Mouse (Mus musculus): ENCODE data around the gene Cycs. TPM values are rescaled to one million over a fixed set of nuclear protein-coding genes. Genes with fewer than 3 reads are reported as not detected.

Cycs gene
- total and polyA plus RNA-seq, 3 experiments: 9.9 to 81.3 (median 68.3) TPM

DNA sequence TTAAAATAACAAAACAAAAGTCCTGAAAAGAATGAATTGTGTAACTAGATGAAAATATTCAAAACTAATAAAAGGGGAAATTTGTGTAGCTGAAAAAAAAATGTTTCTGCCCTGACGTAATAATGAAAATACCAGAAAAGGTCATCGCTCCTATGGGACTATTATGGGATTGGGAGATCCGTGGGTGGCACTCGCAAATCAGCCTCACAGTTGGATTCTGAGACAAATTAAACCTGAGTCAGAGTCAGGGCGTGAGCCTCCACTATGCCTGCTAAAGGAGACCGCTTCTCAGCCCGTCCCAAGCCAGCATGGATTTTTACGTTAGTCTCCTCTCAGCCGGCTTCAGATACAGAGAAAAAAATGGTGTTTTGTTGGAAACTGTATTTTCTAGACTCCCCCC, 38.9 kb downstream of the Cycs start:
- Histone ChIP-seq H3K9me3 (replicated peaks) (no peaks in the 10 kb centered on the region), H3K4me1 (ENCODE audit: insufficient read depth, low read depth, low read length) (no peaks in the 10 kb centered on the region), H3K27me3 (ENCODE audit: insufficient read depth, low read length) (peaks cover 21% of the 10 kb centered on the region), H3K36me3 (replicated peaks) (no peaks in the 10 kb centered on the region), H3K4me3 (ENCODE audit: low read depth, low read length) (no peak overlapping the region)
- DNase-seq (ENCODE audit: low spot score): no peak
- TF ChIP-seq GATA1 (IDR thresholded peaks at IDR 0.05; ENCODE audit: borderline replicate concordance, low read length) (no peak), POLR2AphosphoS5 (IDR thresholded peaks at IDR 0.05; ENCODE audit: insufficient replicate concordance, low read depth, low read length) (no peak), TAL1 (conservative IDR thresholded peaks at IDR 0.05; ENCODE audit: low read depth, low read length) (no peak), GATA2 (IDR thresholded peaks at IDR 0.05; ENCODE audit: borderline replicate concordance, low read depth, low read length) (no peak), CTCF (IDR thresholded peaks at IDR 0.05; ENCODE audit: low read depth, low read length) (no peak)
- ATAC-seq (ENCODE audit: extremely low read depth, insufficient number of reproducible peaks, low FRiP score, poor library complexity, severe bottlenecking): no peak

DNA sequence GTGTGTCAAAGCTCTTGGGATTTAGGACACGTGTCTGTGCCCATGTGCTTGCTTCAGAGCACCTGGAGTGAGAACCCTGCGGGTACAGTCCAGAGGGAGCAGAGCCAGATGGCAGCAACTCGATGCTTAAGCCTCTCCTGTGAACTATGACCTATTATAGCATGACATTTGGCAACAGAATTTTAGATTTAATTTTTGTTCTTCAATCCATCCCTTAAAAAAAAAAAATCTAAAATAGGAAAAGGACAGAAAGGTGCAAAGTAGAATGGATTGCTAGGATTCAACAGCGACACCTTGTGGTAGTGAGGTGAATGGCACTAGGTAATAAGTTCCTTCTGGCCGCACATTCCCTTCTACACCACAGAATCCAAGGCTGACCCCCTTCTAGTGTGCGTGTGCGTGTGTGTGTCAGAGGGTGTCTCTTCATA, 39.7 kb downstream of the Cycs start:
- no peaks in the 10 kb centered on the region for H3K9me3 ChIP-seq (replicated peaks)
- H3K4me3 ChIP-seq (ENCODE audit: low read depth, low read length): no peak overlapping the region
- peaks cover 21% of the 10 kb centered on the region for H3K27me3 ChIP-seq (ENCODE audit: insufficient read depth, low read length)
- H3K4me1 ChIP-seq (ENCODE audit: insufficient read depth, low read depth, low read length): no peaks in the 10 kb centered on the region
- DNase-seq (ENCODE audit: low spot score) (peak; percentile 32), ATAC-seq (ENCODE audit: extremely low read depth, insufficient number of reproducible peaks, low FRiP score, poor library complexity, severe bottlenecking) (no peak)
- TF ChIP-seq CTCF (IDR thresholded peaks at IDR 0.05; ENCODE audit: low read depth, low read length) (peak; percentile 92), GATA2 (IDR thresholded peaks at IDR 0.05; ENCODE audit: borderline replicate concordance, low read depth, low read length) (no peak), GATA1 (IDR thresholded peaks at IDR 0.05; ENCODE audit: borderline replicate concordance, low read length) (no peak)
- H3K36me3 ChIP-seq (replicated peaks): no peaks in the 10 kb centered on the region

DNA sequence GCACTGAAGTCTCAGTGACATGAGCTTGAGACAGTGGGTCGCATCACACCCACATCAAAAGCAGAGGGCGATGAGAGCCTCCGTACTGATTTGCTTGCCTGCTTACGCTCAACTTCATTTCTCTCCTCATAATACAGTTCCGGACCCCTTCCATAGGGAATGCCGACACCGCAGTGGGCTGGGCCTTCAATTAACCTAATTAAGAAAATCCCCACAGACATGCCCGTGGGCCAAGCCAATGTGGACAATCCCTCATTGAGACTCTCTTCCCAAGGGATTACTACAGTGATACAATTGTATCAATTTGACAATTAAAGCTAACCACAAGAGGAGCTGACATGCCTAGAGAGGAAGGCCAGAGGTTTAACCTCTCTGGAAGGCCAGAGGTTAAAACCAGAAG, 40.5 kb downstream of the Cycs start:
- H3K36me3 ChIP-seq (replicated peaks): no peaks in the 10 kb centered on the region
- ATAC-seq (ENCODE audit: extremely low read depth, insufficient number of reproducible peaks, low FRiP score, poor library complexity, severe bottlenecking) (no peak), DNase-seq (ENCODE audit: low spot score) (no peak)
- no peak for TF ChIP-seq TAL1 (conservative IDR thresholded peaks at IDR 0.05; ENCODE audit: low read depth, low read length)
- no peak for TF ChIP-seq GATA1 (IDR thresholded peaks at IDR 0.05; ENCODE audit: borderline replicate concordance, low read length)
- TF ChIP-seq GATA2 (IDR thresholded peaks at IDR 0.05; ENCODE audit: borderline replicate concordance, low read depth, low read length): no peak
- TF ChIP-seq POLR2AphosphoS5 (IDR thresholded peaks at IDR 0.05; ENCODE audit: insufficient replicate concordance, low read depth, low read length): no peak
- TF ChIP-seq CTCF (IDR thresholded peaks at IDR 0.05; ENCODE audit: low read depth, low read length): no peak
- H3K4me3 ChIP-seq (ENCODE audit: low read depth, low read length): no peak overlapping the region
- no peaks in the 10 kb centered on the region for H3K9me3 ChIP-seq (replicated peaks)
- H3K4me1 ChIP-seq (ENCODE audit: insufficient read depth, low read depth, low read length): no peaks in the 10 kb centered on the region
- H3K27me3 ChIP-seq (ENCODE audit: insufficient read depth, low read length): peaks cover 21% of the 10 kb centered on the region

DNA sequence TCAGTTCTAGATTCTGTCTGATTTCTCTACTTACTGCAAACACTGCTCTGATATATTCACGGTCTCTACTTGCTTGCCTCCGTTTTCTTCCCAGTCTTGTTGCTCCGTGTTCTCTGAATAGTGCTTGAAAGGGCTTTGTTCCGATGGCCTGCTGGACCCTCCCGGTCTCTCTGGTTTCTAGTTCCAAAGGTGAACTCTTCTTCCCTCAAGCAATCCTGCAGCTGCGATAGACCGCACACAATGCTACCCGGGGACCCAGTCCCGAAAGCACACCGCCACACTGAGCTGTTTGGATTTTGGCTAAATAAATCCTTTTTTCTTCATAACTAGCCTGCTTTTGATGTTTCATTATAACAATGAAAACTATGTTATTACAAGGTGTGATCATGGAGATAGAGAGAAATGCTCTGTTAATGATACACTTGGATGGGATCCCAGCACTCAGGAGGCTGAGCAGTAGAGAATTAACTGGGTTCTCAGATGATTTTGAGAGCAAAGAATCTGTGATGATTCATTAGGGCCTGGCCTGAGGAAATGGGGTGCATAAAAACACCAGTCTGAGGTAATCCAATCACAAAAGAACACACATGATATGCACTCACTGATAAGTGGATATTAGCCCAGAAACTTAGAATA, 42.0 kb downstream of the Cycs start:
- H3K4me1 ChIP-seq (ENCODE audit: insufficient read depth, low read depth, low read length): peaks cover 4% of the 10 kb centered on the region; the same call in 1 of the 2 replicates
- H3K36me3 ChIP-seq (replicated peaks): no peaks in the 10 kb centered on the region
- no peak for TF ChIP-seq POLR2AphosphoS5 (IDR thresholded peaks at IDR 0.05; ENCODE audit: insufficient replicate concordance, low read depth, low read length)
- TF ChIP-seq GATA2 (IDR thresholded peaks at IDR 0.05; ENCODE audit: borderline replicate concordance, low read depth, low read length): no peak
- TF ChIP-seq CTCF (IDR thresholded peaks at IDR 0.05; ENCODE audit: low read depth, low read length): no peak
- no peak for TF ChIP-seq TAL1 (conservative IDR thresholded peaks at IDR 0.05; ENCODE audit: low read depth, low read length)
- TF ChIP-seq GATA1 (IDR thresholded peaks at IDR 0.05; ENCODE audit: borderline replicate concordance, low read length): no peak
- no peaks in the 10 kb centered on the region for H3K9me3 ChIP-seq (replicated peaks)
- no peak overlapping the region for H3K4me3 ChIP-seq (ENCODE audit: low read depth, low read length)
- DNase-seq (ENCODE audit: low spot score) (no peak), ATAC-seq (ENCODE audit: extremely low read depth, insufficient number of reproducible peaks, low FRiP score, poor library complexity, severe bottlenecking) (no peak)
- peaks cover 23% of the 10 kb centered on the region for H3K27me3 ChIP-seq (ENCODE audit: insufficient read depth, low read length)

DNA sequence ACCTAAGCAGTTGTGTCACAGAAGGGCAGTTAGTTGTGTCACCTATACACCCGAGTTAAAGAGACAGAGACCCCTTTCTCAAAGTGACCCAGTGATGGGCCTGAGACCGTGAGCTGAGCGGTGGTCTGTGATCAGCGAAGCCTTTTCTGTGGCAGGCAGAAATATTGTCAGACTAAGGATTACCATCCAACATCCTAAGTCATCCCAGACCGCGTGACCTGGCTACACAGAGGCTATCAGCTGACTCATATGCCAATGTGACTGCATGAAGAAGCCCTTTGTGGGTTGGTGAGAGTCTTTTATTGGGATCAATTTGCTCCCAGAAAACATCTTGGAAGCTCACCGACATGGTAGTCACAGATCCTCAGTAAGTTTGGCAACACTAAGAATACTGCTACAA, 43.6 kb downstream of the Cycs start:
- ATAC-seq (ENCODE audit: extremely low read depth, insufficient number of reproducible peaks, low FRiP score, poor library complexity, severe bottlenecking) (no peak), DNase-seq (ENCODE audit: low spot score) (no peak)
- H3K36me3 ChIP-seq (replicated peaks): no peaks in the 10 kb centered on the region
- no peaks in the 10 kb centered on the region for H3K9me3 ChIP-seq (replicated peaks)
- peaks cover 7% of the 10 kb centered on the region; the same call in 1 of the 2 replicates for H3K4me1 ChIP-seq (ENCODE audit: insufficient read depth, low read depth, low read length)
- TF ChIP-seq CTCF (IDR thresholded peaks at IDR 0.05; ENCODE audit: low read depth, low read length) (no peak), POLR2AphosphoS5 (IDR thresholded peaks at IDR 0.05; ENCODE audit: insufficient replicate concordance, low read depth, low read length) (no peak), TAL1 (conservative IDR thresholded peaks at IDR 0.05; ENCODE audit: low read depth, low read length) (no peak), GATA1 (IDR thresholded peaks at IDR 0.05; ENCODE audit: borderline replicate concordance, low read length) (no peak)
- no peak overlapping the region for H3K4me3 ChIP-seq (ENCODE audit: low read depth, low read length)
- peaks cover 15% of the 10 kb centered on the region for H3K27me3 ChIP-seq (ENCODE audit: insufficient read depth, low read length)

DNA sequence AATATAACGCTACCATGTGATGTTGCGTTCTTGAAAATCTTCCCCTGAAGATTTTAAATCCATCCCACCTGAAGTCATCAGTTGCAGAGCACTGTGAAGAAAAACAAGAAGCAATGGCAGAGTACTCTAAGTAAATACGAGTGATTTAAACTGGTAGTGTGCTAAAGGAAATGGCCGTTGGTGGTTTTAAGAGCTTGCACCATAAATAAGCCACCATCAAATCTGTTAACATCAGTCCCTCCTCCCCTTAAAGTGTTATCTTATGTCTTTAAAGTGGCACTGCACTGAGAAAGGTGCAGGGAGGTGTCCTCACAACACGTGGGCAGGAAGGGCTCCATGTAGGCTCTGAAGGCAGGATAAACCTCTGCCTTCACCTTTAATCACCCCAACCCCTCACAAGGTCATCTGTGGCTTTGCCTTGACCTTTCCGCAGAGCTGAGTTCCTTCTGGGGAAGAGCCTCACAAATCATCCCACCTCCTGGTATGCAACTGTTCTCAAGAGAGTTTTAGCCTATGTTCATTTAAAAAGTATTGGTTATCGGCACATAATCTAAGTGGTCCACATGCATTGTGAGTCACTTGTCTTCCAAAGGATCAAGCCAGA, 44.7 kb downstream of the Cycs start:
- Histone ChIP-seq H3K27me3 (ENCODE audit: insufficient read depth, low read length) (peaks cover 12% of the 10 kb centered on the region; the same call in 1 of the 2 replicates), H3K4me1 (ENCODE audit: insufficient read depth, low read depth, low read length) (peaks cover 7% of the 10 kb centered on the region; the same call in 1 of the 2 replicates), H3K4me3 (ENCODE audit: low read depth, low read length) (no peak overlapping the region), H3K36me3 (replicated peaks) (no peaks in the 10 kb centered on the region), H3K9me3 (replicated peaks) (no peaks in the 10 kb centered on the region)
- no peak for ATAC-seq (ENCODE audit: extremely low read depth, insufficient number of reproducible peaks, low FRiP score, poor library complexity, severe bottlenecking)
- TF ChIP-seq GATA2 (IDR thresholded peaks at IDR 0.05; ENCODE audit: borderline replicate concordance, low read depth, low read length) (no peak), GATA1 (IDR thresholded peaks at IDR 0.05; ENCODE audit: borderline replicate concordance, low read length) (no peak), POLR2AphosphoS5 (IDR thresholded peaks at IDR 0.05; ENCODE audit: insufficient replicate concordance, low read depth, low read length) (no peak), TAL1 (conservative IDR thresholded peaks at IDR 0.05; ENCODE audit: low read depth, low read length) (no peak), CTCF (IDR thresholded peaks at IDR 0.05; ENCODE audit: low read depth, low read length) (no peak)
- DNase-seq (ENCODE audit: low spot score): no peak
